Mouse (Mus musculus): ENCODE results near the gene Cars. TPM values are rescaled to one million over a fixed set of nuclear protein-coding genes. Genes with fewer than 3 reads are reported as not detected.
"Not testable (repeated sequence)": the region's sequence is repeated elsewhere in the genome, so short reads cannot be mapped to it uniquely, and the experiment has no call there.

The Cars gene
- total and polyA plus RNA-seq, 3 experiments, result 40.8 to 73.5 TPM; not detected in 1

- H3K27me3 ChIP-seq (ENCODE audit: control insufficient read depth in 1 of 2, insufficient read depth in 2 of 2, low read length in 2 of 2), result no peaks in the 10 kb centered on the region
- no peaks in the 10 kb centered on the region for H3K9me3 ChIP-seq (replicated peaks; ENCODE audit: insufficient read depth, low read length)
- no peak overlapping the region for H3K27ac ChIP-seq (ENCODE audit: control insufficient read depth, low read depth, low read length)
- H3K9ac ChIP-seq (ENCODE audit: control insufficient read depth, low read depth, low read length, poor library complexity, severe bottlenecking), result no peak overlapping the region
- no peak overlapping the region for H3K4me3 ChIP-seq (ENCODE audit: control insufficient read depth in 1 of 2, insufficient read depth in 1 of 2, low read depth in 2 of 2, low read length in 2 of 2)
- peak; percentile 82 for DNase-seq (ENCODE audit: low read depth, low spot score)
- peaks cover 85% of the 10 kb centered on the region for H3K79me2 ChIP-seq (ENCODE audit: control insufficient read depth, insufficient read depth, low read length, poor library complexity)
- TF ChIP-seq KAT2A (conservative IDR thresholded peaks at IDR 0.05; ENCODE audit: low read depth, low read length) (no peak), CTCF (IDR thresholded peaks at IDR 0.05 in 2 of 3, conservative IDR thresholded peaks at IDR 0.05 in 1 of 3; ENCODE audit: control insufficient read depth in 1 of 3, insufficient read depth in 1 of 3, low read depth in 2 of 3, low read length in 3 of 3, poor library complexity in 1 of 3, severe bottlenecking in 1 of 3) (peak; percentile 48 to 88 (median 71)), SIN3A (IDR thresholded peaks at IDR 0.05; ENCODE audit: low read length) (peak; percentile 34; the same call in 1 of the 2 replicates), RAD21 (IDR thresholded peaks at IDR 0.05; ENCODE audit: low read depth, low read length) (peak; percentile 59), SMC3 (IDR thresholded peaks at IDR 0.05; ENCODE audit: low read depth, low read length) (peak; percentile 44)
- peaks cover 17 to 70% of the 10 kb centered on the region in 2 experiments for H3K36me3 ChIP-seq (ENCODE audit: control insufficient read depth in 1 of 2, insufficient read depth in 2 of 2, low read length in 2 of 2)
- H3K4me1 ChIP-seq (ENCODE audit: control insufficient read depth in 1 of 2, insufficient read depth in 2 of 2, low read length in 2 of 2), result peaks cover 13 to 29% of the 10 kb centered on the region in 2 experiments
Observed at GRCm38 (mm10) chr7:143544368-143544767, 55.5 kb downstream of the Cars start.

DNA sequence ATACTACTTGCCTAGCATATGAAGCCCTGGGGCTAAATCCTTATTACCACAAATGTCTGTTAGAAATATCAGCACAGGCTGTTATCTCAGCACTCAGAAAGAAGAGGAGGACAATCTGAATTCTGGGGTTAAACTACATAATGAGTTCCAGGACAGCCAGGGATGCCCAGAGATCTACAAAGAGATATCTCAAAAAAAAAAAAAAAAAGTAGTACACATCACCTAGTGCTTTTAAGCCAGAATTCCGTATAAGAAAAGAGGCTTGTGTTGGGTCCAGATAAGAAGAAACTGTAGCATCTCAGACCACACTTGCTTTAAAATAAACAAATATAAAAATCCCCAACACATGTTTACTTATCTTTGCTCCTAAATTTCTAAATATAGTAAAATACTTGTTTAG is 61.2 kb downstream of the Cars start:
- H3K4me3 ChIP-seq (ENCODE audit: control insufficient read depth in 1 of 2, insufficient read depth in 1 of 2, low read depth in 2 of 2, low read length in 2 of 2), result no peak overlapping the region
- no peaks in the 10 kb centered on the region for H3K27me3 ChIP-seq (ENCODE audit: control insufficient read depth in 1 of 2, insufficient read depth in 2 of 2, low read length in 2 of 2)
- no peak overlapping the region for H3K9ac ChIP-seq (ENCODE audit: control insufficient read depth, low read depth, low read length, poor library complexity, severe bottlenecking)
- peaks cover 10 to 23% of the 10 kb centered on the region in 2 experiments for H3K4me1 ChIP-seq (ENCODE audit: control insufficient read depth in 1 of 2, insufficient read depth in 2 of 2, low read length in 2 of 2)
- peaks cover 39% of the 10 kb centered on the region for H3K79me2 ChIP-seq (ENCODE audit: control insufficient read depth, insufficient read depth, low read length, poor library complexity)
- peaks cover 39 to 56% of the 10 kb centered on the region in 2 experiments for H3K36me3 ChIP-seq (ENCODE audit: control insufficient read depth in 1 of 2, insufficient read depth in 2 of 2, low read length in 2 of 2)
- no peaks in the 10 kb centered on the region for H3K9me3 ChIP-seq (replicated peaks; ENCODE audit: insufficient read depth, low read length)
- H3K27ac ChIP-seq (ENCODE audit: control insufficient read depth, low read depth, low read length), result no peak overlapping the region
- TF ChIP-seq POLR2AphosphoS2 (IDR thresholded peaks at IDR 0.05; ENCODE audit: low read length) (no peak), TAL1 (IDR thresholded peaks at IDR 0.05; ENCODE audit: low read length) (peak; percentile 22; the same call in 1 of the 2 replicates), EP300 (IDR thresholded peaks at IDR 0.05; ENCODE audit: low read depth in 1 of 2, low read length in 2 of 2) (peak in 1 of 2 experiments; percentile 46; a peak in 2 of 4 replicates), MXI1 (IDR thresholded peaks at IDR 0.05; ENCODE audit: low read depth, low read length) (0 out of 2 replicates have a peak, but pooled peaks have one; percentile 1), GATA1 (IDR thresholded peaks at IDR 0.05; ENCODE audit: low read depth, low read length) (peak; percentile 61; the same call in 1 of the 2 replicates), ZNF384 (IDR thresholded peaks at IDR 0.05; ENCODE audit: low read depth, low read length) (peak; percentile 84), JUND (IDR thresholded peaks at IDR 0.05; ENCODE audit: low read depth, low read length) (no peak)
- DNase-seq (ENCODE audit: low read depth, low spot score), result peak; percentile 35

- peaks cover 34% of the 10 kb centered on the region for H3K79me2 ChIP-seq (ENCODE audit: control insufficient read depth, insufficient read depth, low read length, poor library complexity)
- not testable (repeated sequence) for H3K27me3 ChIP-seq (ENCODE audit: control insufficient read depth in 1 of 2, insufficient read depth in 2 of 2, low read length in 2 of 2); H3K4me3 ChIP-seq (ENCODE audit: control insufficient read depth in 1 of 2, insufficient read depth in 1 of 2, low read depth in 2 of 2, low read length in 2 of 2); DNase-seq (ENCODE audit: low read depth, low spot score); H3K9ac ChIP-seq (ENCODE audit: control insufficient read depth, low read depth, low read length, poor library complexity, severe bottlenecking); H3K9me3 ChIP-seq (replicated peaks; ENCODE audit: insufficient read depth, low read length); H3K27ac ChIP-seq (ENCODE audit: control insufficient read depth, low read depth, low read length)
- H3K36me3 ChIP-seq (ENCODE audit: control insufficient read depth in 1 of 2, insufficient read depth in 2 of 2, low read length in 2 of 2), result peaks cover 39 to 56% of the 10 kb centered on the region in 2 experiments
- H3K4me1 ChIP-seq (ENCODE audit: control insufficient read depth in 1 of 2, insufficient read depth in 2 of 2, low read length in 2 of 2), result peaks cover 11 to 19% of the 10 kb centered on the region in 2 experiments
Observed at GRCm38 (mm10) chr7:143538229-143538628, 61.7 kb downstream of the Cars start.
